Mouse (Mus musculus) limb, embryonic 13.5 days (tissue): ENCODE data around the gene Hes6. TPM values are rescaled to one million over a fixed set of nuclear protein-coding genes. Genes with fewer than 3 reads are reported as not detected.

Experiments
- ATAC-seq: fragments of 200-750 bp; cut with Nextera tagmentation; 2 replicates; pipeline ENCODE4 v1.8.0; 2017; ENCODE audit warnings: low read depth, moderate number of reproducible peaks, moderate TSS enrichment; ENCODE audit not compliant: low FRiP score
- H3K27ac ChIP-seq: fragments of 300-500 bp; sonication (generic); 2 replicates; pipeline ENCODE4 v1.5.1; 2015; ENCODE audit warnings: inconsistent platforms, mild to moderate bottlenecking, moderate library complexity
- H3K27me3 ChIP-seq: fragments of 300-500 bp; sonication (generic); 2 replicates; pipeline ENCODE4 v1.6.1; 2015; ENCODE audit warnings: mild to moderate bottlenecking, inconsistent platforms
- H3K36me3 ChIP-seq: fragments of 300-500 bp; sonication (generic); 2 replicates; pipeline ENCODE4 v1.6.1; 2015; ENCODE audit warnings: inconsistent platforms, mild to moderate bottlenecking, moderate library complexity
- H3K4me1 ChIP-seq: fragments of 300-500 bp; sonication (generic); 2 replicates; pipeline ENCODE4 v1.6.1; 2015; ENCODE audit warnings: inconsistent platforms
- H3K4me2 ChIP-seq: fragments of 300-500 bp; sonication (generic); replicated peaks from 2 replicates; pipeline ENCODE4 v1.6.1; 2015; ENCODE audit warnings: inconsistent platforms, mild to moderate bottlenecking, moderate library complexity
- H3K4me3 ChIP-seq: fragments of 300-500 bp; sonication (generic); 2 replicates; pipeline ENCODE4 v1.5.1; 2015; ENCODE audit warnings: moderate library complexity, mild to moderate bottlenecking, inconsistent platforms
- H3K9ac ChIP-seq: fragments of 300-500 bp; sonication (generic); 2 replicates; pipeline ENCODE4 v1.6.1; 2015; ENCODE audit warnings: mild to moderate bottlenecking, inconsistent platforms
- H3K9me3 ChIP-seq: fragments of 300-500 bp; sonication (generic); 2 replicates; pipeline ENCODE4 v1.6.1; 2016; ENCODE audit warnings: inconsistent platforms
- WGBS: fragments of 180-500 bp; shearing (Covaris S2); methylation state at CpG from one replicate; pipeline ENCODE4 v1.1.7; 2015; 5-methylcytosine and 5-hydroxymethylcytosine counted together
- polyA plus RNA-seq: library from polyadenylated mRNA; unstranded; fragments of >200 nt; fragmentation: Nextera tagmentation; extraction: Ambion mirVana; gene quantifications from 2 replicates; pipeline ENCODE4 v1.2.1, GENCODE M21; 2015

Hes6 gene
- polyA plus RNA-seq, 1 experiment from 2014 or later, result 117 TPM

DNA sequence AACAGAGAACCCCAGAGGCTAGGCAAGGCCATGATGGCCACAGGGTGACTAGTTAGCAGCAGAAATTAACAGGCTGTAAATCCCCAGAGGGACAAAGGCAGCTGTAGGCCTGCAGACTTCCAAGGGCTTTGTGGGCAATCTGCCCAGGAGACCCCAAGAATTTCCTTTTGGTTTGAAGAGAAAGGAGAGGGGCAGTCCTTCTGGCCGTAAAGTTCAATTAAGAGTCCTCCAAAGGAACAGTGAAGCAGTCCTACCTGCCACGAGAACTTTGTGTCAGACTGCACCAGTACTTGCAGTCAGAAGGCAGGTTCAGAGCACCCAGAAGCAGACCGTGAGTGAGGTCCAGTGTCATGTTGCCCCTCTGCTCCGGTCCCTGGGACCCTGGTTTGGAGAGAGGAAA is 1.1 kb upstream of the Hes6 start:
- WGBS, result 27% methylated on average over 4 of the region's 4 CpGs
- ATAC-seq, result no peak
- no peak overlapping the region for H3K4me3 ChIP-seq
- no peaks in the 10 kb centered on the region for H3K9me3 ChIP-seq
- H3K27ac ChIP-seq, result peak overlapping the region; percentile 92
- peaks cover 38% of the 10 kb centered on the region for H3K4me1 ChIP-seq
- 0 out of 2 replicates have a peak, but pooled peaks cover 6% of the 10 kb centered on the region for H3K36me3 ChIP-seq
- H3K9ac ChIP-seq, result 0 out of 2 replicates have a peak overlapping the region, but pooled peaks have one; percentile 25
- no peaks in the 10 kb centered on the region for H3K27me3 ChIP-seq
- H3K4me2 ChIP-seq, result peak overlapping the region; percentile 98

DNA sequence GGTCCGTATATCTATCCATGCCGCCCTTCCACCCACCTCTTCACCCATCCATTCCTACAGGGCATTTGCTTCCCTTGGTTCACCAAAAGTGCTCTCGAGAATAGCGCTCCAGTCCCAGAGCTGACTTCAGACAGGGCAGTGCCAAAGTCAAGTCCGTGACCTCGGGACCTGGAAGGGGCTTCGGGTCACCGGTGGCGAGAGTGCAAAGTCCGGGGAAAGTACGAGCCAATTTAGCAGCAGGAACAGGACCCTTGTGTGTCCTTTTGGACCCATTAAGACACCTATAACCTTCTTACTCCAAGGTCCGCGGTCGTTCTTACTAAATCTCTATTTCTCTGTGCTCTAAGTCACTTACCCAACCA is 321 bp downstream of the Hes6 start:
- H3K9me3 ChIP-seq, result no peaks in the 10 kb centered on the region
- H3K4me3 ChIP-seq, result peak overlapping the region; percentile 80
- under 1% methylated on average over 14 of the region's 14 CpGs for WGBS
- H3K36me3 ChIP-seq, result 0 out of 2 replicates have a peak, but pooled peaks cover 4% of the 10 kb centered on the region
- peak overlapping the region; percentile 67 for H3K9ac ChIP-seq
- H3K27ac ChIP-seq, result peak overlapping the region; percentile 92
- peaks cover 38% of the 10 kb centered on the region for H3K4me1 ChIP-seq
- no peaks in the 10 kb centered on the region for H3K27me3 ChIP-seq
- no peak; the same call in 1 of the 2 replicates for ATAC-seq
- H3K4me2 ChIP-seq, result peak overlapping the region; percentile 98

DNA sequence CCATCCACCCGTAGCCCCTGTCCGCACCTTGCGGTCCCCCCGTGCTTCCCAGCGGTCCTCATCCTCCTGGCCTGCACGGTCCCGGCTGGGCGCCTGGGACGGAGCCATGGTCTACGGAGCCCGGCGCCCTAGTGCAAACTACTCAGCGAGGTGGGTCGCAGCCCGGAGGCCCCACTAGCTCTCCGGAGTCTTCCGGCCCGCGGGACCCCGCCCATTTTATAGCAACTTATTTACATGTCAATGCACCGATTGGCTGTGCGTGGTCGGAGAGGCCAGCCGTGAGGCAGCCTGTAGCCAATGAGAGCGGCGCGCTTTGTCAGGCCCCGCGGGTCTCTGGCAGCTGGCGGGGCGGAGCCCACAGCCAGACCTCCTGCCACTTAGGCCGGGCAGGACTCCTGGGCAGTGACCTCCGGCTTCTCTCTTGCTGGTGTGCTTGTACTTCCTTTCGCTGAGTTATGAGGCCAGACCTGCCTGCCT is 770 bp downstream of the Hes6 start:
- H3K9me3 ChIP-seq, result no peaks in the 10 kb centered on the region
- ATAC-seq, result peak; percentile 93
- H3K9ac ChIP-seq, result peak overlapping the region; percentile 83
- peak overlapping the region; percentile 98 for H3K4me2 ChIP-seq
- H3K27me3 ChIP-seq, result no peaks in the 10 kb centered on the region
- WGBS, result under 1% methylated on average over 34 of the region's 34 CpGs
- H3K36me3 ChIP-seq, result 0 out of 2 replicates have a peak, but pooled peaks cover 3% of the 10 kb centered on the region
- peaks cover 38% of the 10 kb centered on the region for H3K4me1 ChIP-seq
- peak overlapping the region; percentile 80 for H3K4me3 ChIP-seq
- H3K27ac ChIP-seq, result peak overlapping the region; percentile 92

DNA sequence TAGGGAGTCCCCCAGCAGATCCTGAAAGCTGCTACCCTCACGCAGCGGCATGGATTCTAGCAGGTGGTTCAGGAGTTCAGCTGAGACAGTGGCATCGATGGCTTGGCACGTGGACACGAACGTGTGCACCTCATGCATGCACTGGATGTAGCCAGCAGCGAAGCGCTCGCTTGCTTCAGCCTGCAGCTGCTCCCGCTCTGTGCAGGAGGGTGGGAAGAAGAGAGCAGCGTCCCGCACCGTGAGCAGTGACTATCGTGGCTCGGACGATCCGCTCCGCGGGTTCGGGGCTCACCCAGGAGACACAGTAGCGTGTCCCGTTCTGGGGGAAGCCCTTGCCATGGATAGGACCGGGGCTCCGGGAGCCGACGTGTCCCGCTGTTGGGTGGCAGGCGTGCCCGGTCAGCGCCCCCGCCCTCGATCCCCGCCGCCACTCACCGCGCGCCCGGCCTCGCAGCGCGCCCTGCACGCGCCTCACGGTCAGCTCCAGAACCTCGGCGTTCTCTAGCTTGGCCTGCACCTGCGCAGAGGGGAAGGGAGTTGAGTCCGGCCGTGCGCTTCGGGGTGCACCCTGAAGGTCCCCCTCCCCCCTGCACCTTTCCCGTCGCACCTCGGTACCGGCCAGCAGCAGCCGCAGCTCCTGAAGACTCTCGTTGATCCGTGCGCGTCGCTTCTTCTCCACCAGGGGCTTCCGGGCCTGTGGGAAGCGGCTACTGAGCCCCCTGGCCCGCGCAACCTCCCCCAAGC is 1.4 kb downstream of the Hes6 start:
- H3K4me2 ChIP-seq, result peak overlapping the region; percentile 98
- ATAC-seq, result no peak; the same call in 1 of the 2 replicates
- peaks cover 38% of the 10 kb centered on the region for H3K4me1 ChIP-seq
- peak overlapping the region; percentile 83 for H3K9ac ChIP-seq
- peak overlapping the region; percentile 92 for H3K27ac ChIP-seq
- H3K4me3 ChIP-seq, result peak overlapping the region; percentile 80
- H3K36me3 ChIP-seq, result no peaks in the 10 kb centered on the region
- WGBS, result 5% methylated on average over 60 of the region's 65 CpGs
- no peaks in the 10 kb centered on the region for H3K9me3 ChIP-seq
- no peaks in the 10 kb centered on the region for H3K27me3 ChIP-seq

DNA sequence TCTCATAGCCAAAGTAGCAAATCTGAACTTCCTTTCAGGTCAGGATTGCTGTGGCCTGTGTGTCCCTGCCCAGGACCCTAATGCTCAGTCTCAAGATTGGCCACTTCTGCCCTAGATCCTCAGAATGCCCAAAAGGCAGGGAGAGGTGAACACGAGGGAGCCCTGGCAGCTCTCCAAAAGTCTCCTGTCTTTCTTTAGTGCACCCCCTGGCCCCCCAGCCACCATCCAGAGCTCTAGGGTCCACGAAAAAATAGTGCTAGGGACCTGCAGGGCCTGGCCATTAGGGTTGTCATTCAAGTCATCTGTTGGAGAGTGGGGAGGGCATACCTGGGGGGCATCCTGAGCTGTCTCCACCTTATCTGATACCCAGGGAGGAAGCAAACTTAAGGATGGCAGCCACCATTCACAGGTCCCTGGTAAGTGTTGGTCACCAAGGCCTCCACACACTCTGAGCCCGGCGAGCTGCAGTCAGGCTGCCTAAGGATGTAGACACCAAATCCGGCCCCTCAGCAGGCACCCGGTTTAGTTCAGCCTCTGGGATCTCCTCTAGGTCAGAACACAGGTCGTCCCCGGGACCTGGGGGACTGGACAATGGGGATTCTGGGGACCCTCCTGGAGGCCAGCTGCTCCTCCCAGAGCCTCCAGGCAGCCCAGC is 2.1 kb downstream of the Hes6 start:
- Histone ChIP-seq H3K9ac (peak overlapping the region; percentile 83), H3K27me3 (no peaks in the 10 kb centered on the region), H3K9me3 (no peaks in the 10 kb centered on the region), H3K4me2 (peak overlapping the region; percentile 98), H3K36me3 (no peaks in the 10 kb centered on the region), H3K27ac (no peak overlapping the region; the same call in 1 of the 2 replicates), H3K4me3 (peak overlapping the region; percentile 80), H3K4me1 (peaks cover 38% of the 10 kb centered on the region)
- no peak for ATAC-seq
- WGBS, result 65% methylated on average over 8 of the region's 8 CpGs

DNA sequence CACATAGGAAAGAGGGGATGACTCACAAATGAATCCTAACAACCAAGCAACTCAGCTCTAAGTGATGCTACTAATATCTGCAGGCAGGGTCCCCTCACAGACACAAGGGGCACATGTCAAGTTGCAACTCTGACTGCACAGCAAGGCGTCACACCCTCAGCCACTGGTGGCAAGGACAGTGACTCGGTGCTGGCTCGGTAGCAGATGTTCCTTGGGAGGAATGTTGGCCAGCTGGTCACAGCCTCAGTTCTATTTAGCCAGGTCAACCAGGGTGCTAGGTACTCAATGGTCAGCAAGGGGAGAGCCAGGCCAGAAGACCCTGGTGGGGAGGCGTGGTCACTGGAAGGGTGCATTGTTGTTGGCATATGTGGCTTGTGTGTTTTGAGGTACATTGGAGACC is 6.0 kb downstream of the Hes6 start:
- peaks cover 12% of the 10 kb centered on the region; the same call in 1 of the 2 replicates for H3K27me3 ChIP-seq
- WGBS, result 77% methylated on average over 4 of the region's 4 CpGs
- no peak for ATAC-seq
- no peak overlapping the region for H3K4me3 ChIP-seq
- no peak overlapping the region for H3K9ac ChIP-seq
- no peaks in the 10 kb centered on the region for H3K36me3 ChIP-seq
- H3K4me1 ChIP-seq, result peaks cover 16% of the 10 kb centered on the region
- H3K9me3 ChIP-seq, result no peaks in the 10 kb centered on the region
- H3K27ac ChIP-seq, result no peak overlapping the region
- H3K4me2 ChIP-seq, result no peak overlapping the region

DNA sequence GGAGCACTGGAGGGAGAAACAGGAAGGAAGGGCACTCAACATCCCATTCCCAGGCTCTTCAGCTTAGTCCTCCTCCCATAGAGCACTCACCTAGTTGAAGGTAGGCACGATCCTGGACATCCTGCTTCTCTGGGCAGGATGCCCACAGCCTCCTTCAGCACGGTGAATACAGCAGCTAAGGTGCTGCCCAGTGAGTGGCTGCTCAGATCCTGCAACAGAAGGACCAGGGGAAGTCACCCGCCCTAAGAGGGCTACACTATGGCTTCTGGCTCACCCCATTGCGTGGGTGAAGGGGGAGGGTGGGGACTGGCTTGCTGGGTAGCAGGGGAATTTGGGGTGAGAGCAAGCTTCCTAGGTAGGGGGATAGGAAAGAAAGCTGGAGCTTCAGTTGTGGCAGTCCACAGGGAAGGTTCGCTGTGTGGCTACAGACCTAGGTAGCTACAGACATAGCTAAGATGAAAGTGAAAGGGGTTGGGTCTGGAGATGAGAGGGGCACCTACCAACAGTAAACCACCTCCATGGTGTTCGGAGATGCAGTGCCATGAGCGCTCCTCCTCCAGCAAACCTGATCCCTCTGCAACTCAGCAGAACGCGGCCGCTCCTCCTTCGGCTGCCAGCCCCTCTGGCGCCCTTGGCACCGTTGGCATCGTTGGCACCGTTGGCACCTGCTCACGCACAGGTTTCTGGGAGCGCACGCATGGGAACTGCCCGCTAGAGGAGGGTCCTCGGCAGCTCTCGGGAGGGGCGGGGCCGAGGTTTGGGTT is 8.2 kb downstream of the Hes6 start:
- Histone ChIP-seq H3K27me3 (peaks cover 12% of the 10 kb centered on the region; the same call in 1 of the 2 replicates), H3K4me1 (no peaks in the 10 kb centered on the region), H3K36me3 (no peaks in the 10 kb centered on the region), H3K4me2 (no peak overlapping the region), H3K9me3 (no peaks in the 10 kb centered on the region), H3K27ac (no peak overlapping the region), H3K4me3 (no peak overlapping the region), H3K9ac (no peak overlapping the region)
- ATAC-seq, result no peak
- WGBS, result 59% methylated on average over 23 of the region's 23 CpGs

DNA sequence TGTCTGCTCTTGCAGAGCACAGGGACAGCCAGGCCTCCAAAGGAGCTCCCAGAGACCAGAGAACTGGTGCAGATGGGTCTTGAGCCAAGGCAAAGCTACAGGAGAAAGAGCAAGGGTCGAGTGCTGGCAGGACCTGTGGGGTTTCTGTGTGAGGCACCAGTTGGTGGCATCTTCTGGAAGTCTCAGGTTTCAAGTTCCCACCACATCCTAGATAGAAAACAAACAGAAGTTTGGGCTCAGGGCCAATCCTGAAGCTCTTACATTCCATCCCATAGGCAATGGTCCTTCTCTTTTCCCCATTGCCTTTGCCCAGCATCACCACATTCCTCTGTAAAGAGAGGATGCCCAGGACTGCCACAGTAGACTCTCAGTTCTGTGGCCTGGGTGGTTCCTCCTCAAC is 8.9 kb downstream of the Hes6 start:
- Histone ChIP-seq H3K4me2 (no peak overlapping the region), H3K4me3 (no peak overlapping the region), H3K27ac (no peak overlapping the region), H3K27me3 (peaks cover 12% of the 10 kb centered on the region; the same call in 1 of the 2 replicates), H3K9ac (no peak overlapping the region), H3K4me1 (no peaks in the 10 kb centered on the region), H3K9me3 (no peaks in the 10 kb centered on the region), H3K36me3 (no peaks in the 10 kb centered on the region)
- 19% methylated on average over 1 of the region's 1 CpGs for WGBS
- no peak for ATAC-seq

DNA sequence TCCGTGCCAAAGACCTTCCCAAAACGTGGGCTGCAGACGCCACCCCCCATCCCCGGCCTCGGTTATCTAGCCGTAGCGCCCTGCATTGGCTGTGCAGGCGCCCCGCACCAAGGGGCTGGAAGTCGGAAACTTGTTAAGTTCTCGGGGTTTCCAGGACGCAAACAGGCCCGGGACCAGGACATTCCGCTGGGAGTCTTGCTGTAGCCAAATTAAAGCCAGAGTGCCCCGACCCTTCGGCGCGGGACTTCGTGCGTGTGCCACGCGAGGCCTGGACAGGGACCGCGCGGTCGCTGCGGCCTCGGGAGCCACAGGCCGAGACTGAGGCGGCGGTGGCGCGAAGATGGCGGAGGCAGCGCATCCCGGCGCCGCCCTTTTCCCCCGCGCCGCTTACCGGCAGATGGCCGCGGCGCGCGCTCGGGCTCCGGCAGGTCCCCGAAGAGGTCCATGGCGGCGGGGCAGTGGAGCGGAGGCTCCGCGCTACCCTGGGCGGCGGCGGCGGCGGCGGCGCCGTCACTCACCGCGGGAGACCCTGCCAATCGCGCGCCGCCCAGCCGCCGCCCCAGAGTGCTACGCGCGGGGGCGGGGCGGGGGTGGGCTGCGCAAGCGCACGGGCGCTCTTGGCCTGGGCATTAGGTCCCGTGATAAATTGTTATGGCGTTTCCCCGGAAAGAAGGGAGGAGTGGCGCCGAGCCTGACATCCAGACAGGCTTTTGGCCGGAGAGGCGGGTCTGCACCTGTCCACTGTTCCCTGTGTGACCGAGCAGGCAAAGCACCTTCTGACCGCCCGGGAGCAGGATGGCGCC is 15.4 kb downstream of the Hes6 start, which contains the start of gene Ilkap:
TSS of gene Ilkap (minus strand) at position 556 of the 803 bp plus-strand sequence.
- peak; percentile 97 for ATAC-seq
- Histone ChIP-seq H3K4me2 (peak within 1 kb of the TSS; percentile 94), H3K9ac (peak within 1 kb of the TSS; percentile 91), H3K4me1 (peaks cover 17% of the 10 kb centered on the region), H3K27ac (peak within 1 kb of the TSS; percentile 83), H3K36me3 (peaks cover 19% of the 10 kb centered on the region), H3K4me3 (peak within 1 kb of the TSS; percentile 81), H3K9me3 (no peaks in the 10 kb centered on the region), H3K27me3 (no peaks in the 10 kb centered on the region)
- WGBS, result under 1% methylated on average over 77 of the region's 91 CpGs

DNA sequence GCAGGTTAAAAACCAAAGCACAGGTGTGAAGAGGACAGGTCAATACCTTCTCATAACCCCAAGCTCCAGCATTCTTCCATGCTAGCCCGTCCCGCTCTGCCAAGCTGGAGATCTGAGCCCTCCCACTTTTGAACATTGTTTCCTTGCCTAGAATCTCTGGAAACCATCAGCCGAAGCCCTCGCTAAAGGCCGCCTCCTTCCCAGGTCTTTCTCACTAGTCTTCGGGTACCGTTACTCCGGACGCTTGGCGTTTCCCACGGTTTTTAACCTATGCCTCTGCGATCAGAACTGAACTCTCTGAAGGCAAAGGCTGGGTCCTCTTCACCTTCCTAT is 15.9 kb downstream of the Hes6 start:
- Histone ChIP-seq H3K27ac (peak overlapping the region; percentile 83; the same call in 1 of the 2 replicates), H3K4me3 (peak overlapping the region; percentile 81), H3K4me1 (peaks cover 17% of the 10 kb centered on the region), H3K36me3 (peaks cover 25% of the 10 kb centered on the region), H3K9me3 (no peaks in the 10 kb centered on the region), H3K9ac (peak overlapping the region; percentile 91), H3K27me3 (no peaks in the 10 kb centered on the region), H3K4me2 (peak overlapping the region; percentile 94)
- no peak for ATAC-seq
- 2% methylated on average over 12 of the region's 12 CpGs for WGBS

DNA sequence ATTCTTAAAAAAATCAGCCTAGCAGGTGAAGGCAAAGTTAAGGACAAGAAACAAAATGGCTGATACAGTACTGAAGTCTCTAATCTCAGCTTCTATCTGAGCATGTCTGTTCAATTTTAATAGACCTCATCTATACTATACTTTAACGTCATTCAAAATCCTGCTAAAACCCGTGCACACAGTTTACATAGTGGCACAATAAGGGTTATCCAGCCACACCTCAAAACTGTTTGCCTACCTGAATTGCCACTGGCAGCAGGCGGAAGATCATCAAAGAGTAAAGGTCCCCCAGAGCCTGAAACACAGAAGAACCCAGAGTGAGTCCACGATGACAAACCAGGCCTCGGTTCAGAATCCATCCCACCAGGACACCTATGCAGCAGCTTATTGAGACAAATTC is 23.5 kb downstream of the Hes6 start:
- Histone ChIP-seq H3K27me3 (no peaks in the 10 kb centered on the region), H3K9ac (no peak overlapping the region), H3K4me1 (no peaks in the 10 kb centered on the region), H3K4me2 (no peak overlapping the region), H3K36me3 (peaks cover 87% of the 10 kb centered on the region), H3K27ac (no peak overlapping the region), H3K9me3 (no peaks in the 10 kb centered on the region), H3K4me3 (no peak overlapping the region)
- no peak for ATAC-seq
- 95% methylated on average over 5 of the region's 5 CpGs for WGBS
